Mouse (Mus musculus) c-Kit-positive CD71-positive TER-119-negative erythroid progenitor cells, embryonic 14.5 days (primary cell): ENCODE results near the gene Skor1.

ENCODE experiments used
- DNase-seq: peaks from one replicate; pipeline ENCODE4 v3.0.0-alpha.2; 2013; ENCODE audit warnings: low read depth

Gene Skor1

DNA sequence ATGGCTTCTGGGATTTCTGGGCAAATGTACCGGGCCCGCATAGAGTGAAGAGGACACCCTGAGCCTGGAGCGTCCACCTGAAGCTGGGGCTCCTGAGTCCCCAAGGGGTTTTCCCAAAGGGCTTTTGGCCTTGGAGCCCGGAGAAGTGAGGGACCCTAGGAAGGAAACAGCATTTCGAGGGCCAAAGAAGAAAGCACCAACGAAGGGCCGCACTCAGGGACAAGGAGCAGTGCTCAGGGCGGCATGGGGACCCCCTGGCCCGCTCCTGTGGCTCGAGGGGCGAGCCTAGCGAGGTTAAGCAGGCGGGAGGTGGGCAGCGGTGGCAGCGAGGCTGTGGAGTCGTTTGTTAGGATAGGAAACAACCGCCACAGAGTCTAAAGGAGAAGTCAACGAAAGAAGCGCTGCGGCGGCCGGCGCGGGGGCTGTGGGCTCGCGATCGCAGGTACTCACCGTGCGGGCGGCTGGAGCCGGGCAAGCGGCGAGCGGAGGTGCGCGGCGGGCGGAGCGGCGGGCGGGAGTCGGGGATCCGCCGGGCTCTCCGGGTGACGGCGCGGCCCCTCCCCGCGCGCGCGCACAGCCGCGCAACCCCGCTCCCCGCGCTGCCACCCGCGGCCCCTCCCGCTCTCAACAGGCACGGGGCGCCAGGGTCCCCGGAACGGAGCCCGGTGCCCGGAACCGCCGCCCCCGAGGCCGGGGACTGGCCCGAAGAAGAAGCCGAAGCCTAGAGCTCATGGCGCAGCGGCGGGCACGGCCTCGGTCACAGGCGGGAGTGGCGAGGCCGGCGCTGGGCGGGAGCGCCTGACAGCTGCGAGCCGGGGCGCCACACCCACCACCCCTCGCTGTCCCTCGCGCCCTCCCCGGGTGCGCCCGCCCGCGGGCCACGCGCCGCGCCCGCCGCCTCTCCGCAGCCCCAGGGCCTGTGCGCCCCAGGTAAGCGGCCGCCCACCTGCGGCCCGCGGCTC lies at the start of gene Skor1:
TSS of gene Skor1 (minus strand) at position 552 of the 962 bp plus-strand sequence.
- no peak for DNase-seq

DNA sequence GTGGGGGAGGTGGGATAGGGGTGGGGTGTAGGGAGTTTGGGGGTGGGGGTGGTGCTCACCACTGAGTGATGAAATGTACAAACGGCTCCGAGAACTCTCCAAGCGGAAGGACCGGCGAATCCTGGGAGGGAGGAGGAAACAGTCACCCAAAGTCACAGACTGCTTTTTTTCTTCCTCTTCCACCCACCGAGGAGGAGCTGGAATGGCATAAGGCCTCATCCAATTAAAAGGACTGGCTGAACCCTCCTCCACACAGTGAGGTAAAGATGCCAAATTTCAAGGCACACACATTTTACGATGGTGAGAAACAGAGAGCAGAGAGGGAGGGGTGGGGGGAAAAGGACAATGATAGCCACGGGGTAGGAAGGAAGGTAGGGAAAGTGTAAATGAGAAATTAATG lies 48.5 kb upstream of the Skor1 start:
- DNase-seq, result no peak

DNA sequence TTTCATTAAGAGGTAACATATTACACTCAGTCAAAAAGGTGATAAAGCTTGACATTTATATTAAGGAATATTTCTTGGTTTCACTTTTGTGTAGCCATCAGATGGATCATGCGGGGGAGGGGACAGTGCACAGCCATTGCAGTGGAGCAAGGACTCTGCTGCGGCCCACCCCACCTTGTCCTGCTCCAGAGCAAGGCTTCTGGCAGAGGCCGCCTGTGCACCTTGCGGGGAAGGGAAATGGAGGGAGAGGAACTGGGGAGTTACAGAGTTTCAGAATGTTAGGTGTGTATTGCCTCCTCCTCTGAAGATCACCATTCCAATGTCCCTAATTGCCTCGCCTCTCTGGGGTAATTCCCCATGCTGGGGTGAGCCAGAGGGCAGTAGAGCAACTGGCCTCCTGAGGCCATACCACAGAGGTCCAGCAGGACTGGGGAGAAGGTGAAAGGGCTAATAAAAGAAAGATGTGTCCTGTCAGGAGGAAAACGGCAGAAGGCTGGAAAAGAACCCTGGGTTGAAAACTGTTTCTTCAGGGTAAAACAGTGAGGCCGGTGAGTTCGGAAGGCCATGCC lies 47.4 kb upstream of the Skor1 start:
- no peak for DNase-seq

DNA sequence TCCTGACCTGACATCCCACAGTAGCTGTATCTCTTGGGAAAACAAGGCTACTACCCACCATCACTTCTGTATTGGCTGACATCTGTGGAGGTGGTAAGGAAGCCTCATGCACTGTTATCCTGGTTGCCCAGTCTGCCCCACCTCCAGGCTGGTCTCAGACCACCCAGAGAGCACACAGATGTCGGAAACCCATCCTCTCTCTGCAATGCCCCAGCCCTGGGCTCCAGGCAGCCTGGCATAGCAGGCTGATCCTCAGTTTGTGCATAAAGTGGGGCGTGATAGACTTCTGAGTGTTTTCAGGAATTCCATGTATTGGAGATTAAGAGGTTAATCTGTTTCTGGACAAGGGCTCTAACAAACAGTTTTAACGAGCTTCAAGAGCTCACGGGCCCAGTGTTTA lies 46.8 kb upstream of the Skor1 start:
- no peak for DNase-seq

DNA sequence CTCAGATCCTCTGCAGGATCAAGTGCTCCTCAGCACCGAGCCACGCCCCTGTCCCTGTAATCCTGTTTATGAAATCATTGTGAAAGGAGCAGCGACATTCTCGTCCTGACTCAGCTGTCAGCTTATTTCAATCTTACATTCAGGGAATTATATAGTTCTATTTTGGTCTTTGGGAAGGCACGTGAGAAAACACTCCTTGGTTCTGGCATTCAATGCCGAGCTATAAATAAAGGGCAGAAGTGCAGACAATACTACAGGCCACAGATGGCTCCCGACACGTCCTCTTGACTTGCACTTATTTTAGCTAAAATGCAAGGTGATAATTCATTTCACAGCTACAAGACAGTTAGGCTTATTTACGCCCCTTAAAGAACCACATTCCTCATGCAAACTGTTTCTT lies 46.0 kb upstream of the Skor1 start:
- DNase-seq, result no peak

DNA sequence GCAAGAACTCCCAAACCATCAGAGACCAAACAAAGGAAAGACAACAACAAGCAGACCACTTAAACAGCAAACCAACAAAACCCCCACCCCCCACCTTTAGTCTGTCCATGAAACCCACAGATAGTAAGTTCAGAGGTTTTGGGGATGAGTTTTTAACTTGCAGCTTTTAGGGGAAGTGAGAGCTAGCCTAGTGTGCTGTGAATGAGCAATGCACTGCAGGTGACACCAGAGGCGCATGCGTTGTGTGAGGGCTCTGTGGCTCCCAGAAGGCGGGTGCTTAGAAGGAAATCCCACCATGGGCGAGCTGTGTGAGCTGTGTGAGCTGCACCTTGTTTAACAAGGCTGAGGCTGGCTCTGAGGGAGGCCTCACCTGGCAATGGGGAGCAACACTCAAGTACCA lies 44.0 kb upstream of the Skor1 start:
- no peak for DNase-seq

DNA sequence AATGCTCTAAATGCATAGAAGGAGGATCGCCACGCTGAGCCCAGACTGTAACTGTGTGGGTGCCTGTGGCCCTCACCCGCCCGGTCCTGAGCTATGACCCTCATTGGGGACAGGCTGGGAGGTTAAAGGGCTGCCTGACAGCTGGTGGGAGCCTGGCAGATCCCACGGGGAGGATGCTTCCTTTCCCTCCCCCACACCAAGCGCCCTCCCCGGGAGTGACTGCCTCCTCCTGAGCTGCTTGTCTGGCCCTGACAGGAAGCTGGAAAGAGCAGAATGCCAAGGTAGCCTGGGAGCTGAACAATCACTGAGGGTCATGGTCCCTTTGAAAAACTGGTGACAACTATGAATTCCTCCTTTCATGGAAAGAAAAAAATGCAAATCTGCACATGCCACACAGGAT lies 38.5 kb upstream of the Skor1 start:
- no peak for DNase-seq

DNA sequence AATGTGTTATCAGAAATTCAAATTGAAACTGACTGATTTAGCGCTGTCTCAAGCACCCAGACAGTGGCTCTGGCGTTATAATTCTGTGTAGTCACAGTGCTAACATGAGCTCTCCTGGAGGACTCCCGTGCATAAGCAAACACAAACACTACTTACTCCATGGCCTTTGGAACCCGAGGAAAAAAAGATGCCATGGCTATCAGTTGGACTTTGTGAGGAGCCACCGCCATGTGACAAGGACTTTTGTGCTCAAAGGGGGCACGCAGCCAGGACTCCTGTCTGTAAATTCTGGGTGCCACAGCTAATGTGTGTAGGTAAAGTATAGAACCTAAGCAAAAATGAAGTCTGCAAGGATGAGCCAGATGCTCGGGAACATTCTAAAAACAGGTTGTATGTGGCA lies 36.5 kb upstream of the Skor1 start:
- DNase-seq, result no peak

DNA sequence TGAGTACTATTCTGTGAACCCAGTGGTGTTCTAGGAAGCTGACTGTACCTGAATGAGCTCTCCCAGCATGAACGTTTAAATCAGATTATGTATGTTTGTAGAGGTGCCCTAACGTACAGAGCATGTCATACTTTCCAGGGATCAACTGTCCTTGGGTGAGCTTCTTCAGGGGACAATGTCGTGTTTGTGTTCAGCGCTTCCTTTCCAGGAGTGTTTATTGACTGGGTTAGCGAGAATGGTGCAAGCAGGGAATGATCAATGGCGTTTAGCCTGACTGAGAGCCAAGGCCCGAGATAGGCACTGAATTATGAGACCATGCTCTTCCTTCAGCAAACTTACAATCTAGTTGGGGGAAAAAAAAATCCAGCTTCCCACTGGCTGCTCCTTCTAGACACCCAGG lies 35.1 kb upstream of the Skor1 start:
- no peak for DNase-seq

DNA sequence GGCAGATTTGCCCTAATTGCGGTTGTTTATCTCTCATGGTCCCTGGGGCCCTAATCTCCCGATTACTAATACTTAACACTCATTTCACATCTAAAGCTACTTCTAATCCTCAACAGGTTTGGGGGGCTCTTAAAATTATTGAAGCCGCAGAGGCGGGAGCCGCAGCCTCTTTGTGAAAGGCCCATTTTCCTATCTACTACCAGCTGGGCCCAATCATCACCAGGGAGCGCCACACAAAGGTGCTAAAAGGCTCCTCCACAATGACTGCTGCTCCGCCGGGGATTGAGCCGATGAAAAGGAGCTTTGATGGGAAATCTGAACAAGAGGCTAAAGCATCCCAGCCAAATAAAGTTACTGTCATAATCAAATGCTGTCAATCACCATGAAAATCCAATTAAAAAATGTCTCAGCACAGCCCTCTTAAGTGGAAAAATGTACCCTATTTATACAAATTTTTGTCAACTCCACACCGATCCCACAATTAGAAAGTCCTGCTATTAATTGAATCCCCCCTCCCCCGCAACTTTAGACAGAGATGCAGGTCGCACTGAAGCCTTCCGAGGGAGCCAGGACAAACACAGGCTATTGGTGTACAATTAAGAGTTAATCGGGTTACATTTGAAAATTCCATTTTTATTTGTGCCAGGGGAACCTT lies 33.7 kb upstream of the Skor1 start:
- DNase-seq, result no peak

DNA sequence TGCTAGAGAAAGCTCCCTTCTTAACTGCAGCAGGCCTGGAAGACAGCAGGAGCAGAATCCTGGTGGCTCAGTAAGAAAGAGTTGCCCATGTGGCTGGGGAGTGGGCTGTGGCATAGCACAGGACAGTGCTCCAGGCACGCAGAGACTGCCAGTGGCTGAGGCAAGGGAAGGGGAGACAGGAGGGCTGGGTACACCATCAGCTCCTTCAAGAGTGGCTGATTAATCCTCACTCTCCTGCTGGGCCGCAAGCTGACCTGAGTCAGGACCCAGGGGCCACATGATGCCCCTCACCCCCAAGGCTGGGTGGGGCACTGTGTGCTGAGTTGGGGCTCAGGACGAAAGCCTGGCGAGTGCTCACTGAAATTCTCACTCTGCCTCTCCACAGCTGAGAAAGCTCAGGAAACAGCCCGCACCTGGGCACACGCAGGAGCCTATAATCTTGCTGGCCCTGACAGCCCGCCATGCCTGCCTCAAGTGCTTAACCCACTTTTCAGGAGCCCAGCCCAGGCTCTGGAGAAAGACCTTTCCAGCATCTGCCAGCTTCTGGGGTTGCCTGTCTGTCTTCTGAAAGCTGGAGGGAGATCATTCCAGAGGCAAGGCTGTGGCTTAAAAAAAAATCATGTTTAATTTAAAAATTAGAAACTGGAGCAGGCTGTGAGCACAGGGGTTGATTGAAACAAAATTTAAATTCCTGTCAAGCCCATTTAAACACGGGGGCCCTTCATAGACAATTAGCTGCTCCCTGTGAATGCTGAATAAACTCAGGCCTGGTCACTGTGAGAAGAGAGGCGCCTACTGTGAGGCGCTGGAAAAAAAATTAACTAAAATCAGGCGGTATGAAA lies 32.8 kb upstream of the Skor1 start:
- no peak for DNase-seq

DNA sequence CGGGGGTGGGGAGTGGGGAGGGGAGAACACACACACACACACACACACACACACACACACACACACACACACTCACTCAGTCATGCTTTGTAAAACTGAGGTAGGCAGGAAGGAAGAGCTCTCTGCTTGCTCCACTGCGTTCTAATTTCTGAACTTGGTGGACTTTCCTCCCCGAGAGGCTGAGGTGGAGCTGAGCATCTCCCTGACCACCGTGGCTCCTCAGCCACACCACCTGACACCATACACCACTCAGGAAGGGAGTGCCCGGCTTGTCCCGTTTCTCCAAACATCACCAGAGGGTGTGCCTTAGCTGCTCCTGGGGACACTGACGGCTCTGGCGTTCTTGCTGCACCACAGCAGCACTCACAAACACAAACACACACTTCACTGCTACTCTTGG lies 29.5 kb upstream of the Skor1 start:
- no peak for DNase-seq

DNA sequence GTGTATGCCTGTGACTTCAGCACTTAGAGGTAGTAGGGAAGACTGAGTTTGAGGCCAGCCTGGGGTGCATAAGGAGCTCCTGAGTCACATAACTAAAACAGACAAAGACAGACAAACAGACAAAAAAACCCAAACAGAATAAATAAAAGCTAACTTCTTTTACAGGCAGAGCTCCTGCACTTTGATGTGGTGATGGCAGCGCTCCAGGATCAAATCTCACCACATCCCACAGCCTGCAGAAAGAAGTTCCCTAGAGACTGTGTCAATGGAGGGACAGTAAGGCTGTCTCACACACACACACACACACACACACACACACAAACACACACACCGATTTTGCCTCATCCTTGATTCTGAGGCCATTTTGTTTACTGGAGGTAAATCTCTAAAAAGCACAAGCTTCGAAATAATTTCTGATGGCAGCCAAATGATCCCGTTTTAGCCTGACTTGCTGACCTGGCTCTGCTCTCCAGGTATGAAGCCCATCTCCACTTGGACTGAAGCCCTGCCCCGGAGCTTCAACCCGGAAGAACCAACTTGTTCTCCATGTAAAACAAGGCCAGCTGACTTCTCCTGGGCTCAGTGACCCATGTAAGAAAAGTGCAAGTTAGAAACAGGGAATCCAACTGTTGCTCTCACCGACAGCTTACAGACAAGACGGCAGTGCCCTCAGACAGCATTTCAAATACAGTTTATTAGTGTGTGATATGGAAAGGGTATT lies 25.4 kb upstream of the Skor1 start:
- DNase-seq, result no peak

DNA sequence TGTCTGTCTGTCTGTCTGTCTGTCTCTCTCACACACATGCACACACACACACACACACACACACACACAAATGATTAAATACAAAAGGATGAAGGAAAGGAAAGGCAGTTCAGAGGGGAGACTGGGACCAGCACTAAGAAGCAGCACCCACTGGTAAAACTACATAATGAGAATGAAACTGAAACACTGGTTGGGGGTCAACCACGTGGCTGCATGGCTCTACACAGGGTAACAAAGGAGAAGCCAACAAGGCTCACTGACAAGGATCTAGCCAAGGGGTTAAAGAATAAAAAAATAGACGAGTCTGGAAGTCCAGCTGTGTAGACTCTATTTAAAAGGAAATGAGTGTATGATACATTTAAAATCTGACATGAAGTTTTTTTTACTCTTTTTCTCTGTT lies 23.2 kb upstream of the Skor1 start:
- DNase-seq, result no peak

DNA sequence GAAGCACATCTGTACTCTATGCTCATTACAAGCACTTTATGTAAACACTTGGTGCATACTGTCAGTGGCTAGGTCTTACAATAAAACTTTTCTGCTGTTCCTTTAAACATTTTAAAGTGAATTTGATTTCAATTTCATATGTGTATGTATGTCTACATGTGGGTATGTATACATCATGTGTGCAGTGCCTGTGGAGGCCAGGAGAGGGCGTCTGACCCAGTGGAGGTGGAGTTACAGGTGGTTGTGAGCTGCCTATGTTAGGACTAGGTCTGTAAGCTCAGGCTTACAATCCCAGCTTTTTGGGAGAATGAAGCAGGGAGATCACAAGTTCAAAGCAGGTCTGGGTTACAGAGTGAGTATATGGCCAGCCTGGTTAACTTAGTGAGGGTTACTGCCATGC lies 20.4 kb upstream of the Skor1 start:
- DNase-seq, result no peak

DNA sequence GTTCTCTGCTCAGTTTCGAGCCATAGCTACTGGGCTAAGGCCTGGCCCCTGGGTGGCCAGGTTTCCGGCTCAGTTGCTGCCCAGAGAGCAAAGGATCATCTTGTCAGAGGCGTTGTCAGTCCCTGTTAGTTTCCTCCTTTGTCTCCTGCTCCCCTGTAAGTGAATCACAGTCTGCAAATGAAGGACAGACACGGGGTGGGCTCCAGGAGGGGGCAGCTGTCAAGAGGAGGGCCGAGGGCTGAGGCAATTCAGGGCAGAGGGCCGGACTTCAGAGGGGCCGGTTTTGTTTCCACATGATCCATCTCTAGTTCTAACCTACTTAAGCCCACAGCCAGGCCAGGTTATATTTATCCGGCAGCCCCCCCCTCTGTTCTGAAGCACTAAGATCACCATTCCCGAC lies 16.3 kb upstream of the Skor1 start:
- DNase-seq, result no peak

DNA sequence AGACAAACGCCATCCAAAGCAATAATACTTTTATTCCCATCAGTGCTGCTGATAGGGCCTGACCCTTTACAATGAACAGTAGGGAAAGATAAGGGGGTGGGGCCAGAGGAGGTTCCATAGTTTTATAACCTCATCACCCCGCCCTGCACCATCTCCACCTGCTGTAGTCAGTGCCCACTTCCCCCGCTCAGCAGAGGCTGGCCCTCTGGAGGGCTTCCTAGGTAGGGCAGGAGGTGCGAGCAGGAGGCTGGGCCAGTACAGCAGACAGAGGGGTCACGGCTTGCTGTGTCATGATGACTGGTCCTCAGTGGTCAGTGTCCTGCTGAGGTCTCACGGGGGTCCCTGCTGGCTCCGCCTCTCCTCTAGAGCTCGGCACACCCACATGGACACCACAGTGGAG lies 15.0 kb upstream of the Skor1 start:
- DNase-seq, result no peak

DNA sequence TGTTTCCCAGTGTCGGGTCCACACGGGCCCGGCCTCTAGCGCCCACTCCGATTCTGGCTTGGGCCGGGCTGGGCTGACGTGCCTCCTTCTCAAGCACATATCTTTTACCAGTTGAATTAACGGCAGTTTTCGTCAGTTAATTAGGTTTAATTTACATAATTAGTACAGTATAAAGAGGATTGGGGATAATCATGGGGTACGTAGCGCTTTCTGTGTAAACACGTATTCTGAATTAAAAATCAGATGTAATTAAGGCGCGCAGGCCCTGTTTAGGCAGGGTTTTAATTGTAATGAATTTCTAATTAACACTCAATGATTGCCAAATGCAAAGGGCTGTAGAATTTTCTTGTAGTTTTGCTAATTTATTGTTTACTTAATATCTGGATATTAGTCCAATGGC lies 3.2 kb upstream of the Skor1 start:
- no peak for DNase-seq

DNA sequence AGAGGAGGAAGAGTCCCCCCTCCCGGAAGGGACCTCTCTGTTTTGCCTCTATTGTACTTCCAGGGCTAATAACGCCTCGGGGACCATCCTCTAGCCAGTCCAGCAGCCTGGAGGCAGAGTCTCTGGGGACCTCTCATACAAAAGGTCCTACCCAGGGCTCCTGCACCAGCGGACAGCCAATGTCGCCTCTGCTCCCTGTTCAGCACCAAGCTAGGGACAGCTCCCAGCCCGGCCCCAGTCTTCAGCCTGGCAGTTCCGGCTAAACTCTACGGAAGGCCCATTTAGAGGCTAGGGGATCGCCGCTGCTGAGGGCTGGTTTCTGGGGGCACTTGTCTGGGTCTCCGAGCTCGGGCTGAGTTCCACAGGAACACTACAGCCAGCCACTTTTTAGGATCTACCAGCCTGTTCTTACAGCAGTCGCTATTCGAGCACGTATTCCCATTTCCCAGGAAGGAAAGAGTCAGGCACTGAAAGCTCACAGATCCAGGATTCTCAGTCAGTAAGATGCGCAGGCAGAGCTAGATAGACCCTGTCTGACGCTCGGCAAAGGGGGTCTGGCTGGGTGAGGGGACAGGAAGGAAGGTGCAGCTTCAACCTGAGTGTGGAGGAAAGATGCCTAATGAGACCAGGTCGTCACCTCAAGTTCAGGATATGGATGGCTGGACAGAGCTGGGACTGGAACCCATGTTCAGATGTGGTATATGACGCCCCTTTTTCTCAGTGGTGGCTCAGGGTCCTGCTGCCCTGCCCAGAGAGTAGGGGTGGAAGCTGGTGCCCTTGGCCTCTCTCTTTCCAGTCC lies 2.5 kb upstream of the Skor1 start:
- peak; percentile 44 for DNase-seq

DNA sequence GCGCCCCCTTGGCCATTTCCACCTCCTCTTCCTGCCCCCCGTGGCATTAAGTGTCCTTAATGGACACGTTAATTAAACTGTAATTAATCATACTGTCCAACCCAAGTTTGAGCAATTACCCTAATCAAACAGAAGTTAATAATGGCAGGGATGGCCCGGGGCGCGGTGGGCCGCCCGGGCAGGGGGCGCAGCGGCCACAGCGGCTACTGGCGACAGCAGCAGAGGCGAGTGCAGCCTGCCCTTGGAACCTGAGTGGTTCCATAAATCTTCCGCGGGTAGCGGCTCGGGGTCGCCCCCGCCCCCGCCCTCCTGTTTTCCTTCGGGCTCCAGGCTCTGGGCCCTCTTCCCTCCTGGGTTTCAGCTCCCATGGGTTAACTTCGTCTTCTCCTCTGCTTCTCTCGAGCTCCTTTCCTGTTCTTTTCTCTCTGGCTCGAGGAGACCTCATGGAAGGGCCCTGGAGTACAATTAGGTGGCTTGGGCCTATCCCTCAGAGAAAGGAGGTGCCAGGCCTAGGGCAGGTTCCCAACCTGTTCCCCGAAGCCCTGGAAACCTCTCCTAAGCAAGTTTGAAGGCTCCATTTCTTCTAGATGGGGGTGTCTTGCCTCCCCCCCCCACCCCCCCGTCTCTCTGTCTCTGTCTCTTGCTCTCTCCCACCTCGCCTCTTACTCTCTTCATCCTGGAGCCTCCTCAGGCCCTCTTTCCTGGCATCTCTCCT lies 1.5 kb upstream of the Skor1 start:
- DNase-seq, result no peak
